Mouse (Mus musculus) kidney, embryonic 14.5 days (tissue): Measurements from ENCODE around the gene Krtap7-1. TPM values are rescaled to one million over a fixed set of nuclear protein-coding genes. Genes with fewer than 3 reads are reported as not detected.

Experiments used
- polyA plus RNA-seq: library from polyadenylated mRNA; unstranded; fragments of >200 nt; fragmentation: Nextera tagmentation; extraction: Ambion mirVana; gene quantifications from 2 replicates; pipeline ENCODE4 v1.2.1, GENCODE M21; 2014

Krtap7-1 gene
- polyA plus RNA-seq, 1 experiment from 2014 or later, result not detected

Other genes with a start within 250 kb of the Krtap7-1 start
- gene Krtap21-1, start 104.5 kb downstream of the Krtap7-1 start, polyA plus RNA-seq, result not detected in 2 replicates
- not detected in 2 replicates for gene Krtap6-2, start 88.2 kb downstream of the Krtap7-1 start, polyA plus RNA-seq
- not detected in 2 replicates for gene Krtap8-1, start 20.4 kb downstream of the Krtap7-1 start, polyA plus RNA-seq
- not detected in 2 replicates for gene Krtap11-1, start 62.9 kb upstream of the Krtap7-1 start, polyA plus RNA-seq